Mouse (Mus musculus) heart, embryonic 15.5 days (tissue): ENCODE measurements at regions not wholly inside any gene's neighbourhood (a gene's known extent, or its start where the extent isn't known, plus 50 kb on each side); places are given as distances from the start of the nearest gene placed in this dataset.

ENCODE experiments used
- ATAC-seq: fragments of 200-750 bp; cut with Nextera tagmentation; replicated peaks from 2 replicates; pipeline ENCODE4 v1.8.0; 2017; ENCODE audit warnings: low read depth, moderate TSS enrichment; ENCODE audit not compliant: insufficient number of reproducible peaks, insufficient read depth, low FRiP score
- H3K27ac ChIP-seq: fragments of 300-500 bp; sonication (generic); 2 replicates; pipeline ENCODE4 v1.5.1; 2015; ENCODE audit warnings: mild to moderate bottlenecking, inconsistent platforms
- H3K27me3 ChIP-seq: fragments of 300-500 bp; sonication (generic); 2 replicates; pipeline ENCODE4 v1.6.1; 2015; ENCODE audit warnings: inconsistent platforms
- H3K36me3 ChIP-seq: fragments of 300-500 bp; sonication (generic); 2 replicates; pipeline ENCODE4 v1.6.1; 2015; ENCODE audit warnings: mild to moderate bottlenecking, inconsistent platforms
- H3K4me1 ChIP-seq: fragments of 300-500 bp; sonication (generic); replicated peaks from 2 replicates; pipeline ENCODE4 v1.6.1; 2015; ENCODE audit warnings: inconsistent platforms
- H3K4me2 ChIP-seq: fragments of 300-500 bp; sonication (generic); 2 replicates; pipeline ENCODE4 v1.6.1; 2015; ENCODE audit warnings: inconsistent platforms, mild to moderate bottlenecking, moderate library complexity
- H3K4me3 ChIP-seq: fragments of 300-500 bp; sonication (generic); 2 replicates; pipeline ENCODE4 v1.5.1; 2015; ENCODE audit warnings: mild to moderate bottlenecking, inconsistent platforms
- H3K9ac ChIP-seq: fragments of 300-500 bp; sonication (generic); 2 replicates; pipeline ENCODE4 v1.6.1; 2015; ENCODE audit warnings: mild to moderate bottlenecking, inconsistent platforms
- H3K9me3 ChIP-seq: fragments of 300-500 bp; sonication (generic); replicated peaks from 2 replicates; pipeline ENCODE4 v1.6.1; 2016; ENCODE audit warnings: inconsistent platforms
- WGBS: fragments of 180-500 bp; shearing (Covaris S2); methylation state at CpG from one replicate; pipeline ENCODE4 v1.1.7; 2015; ENCODE audit warnings: mixed read lengths; 5-methylcytosine and 5-hydroxymethylcytosine counted together

DNA sequence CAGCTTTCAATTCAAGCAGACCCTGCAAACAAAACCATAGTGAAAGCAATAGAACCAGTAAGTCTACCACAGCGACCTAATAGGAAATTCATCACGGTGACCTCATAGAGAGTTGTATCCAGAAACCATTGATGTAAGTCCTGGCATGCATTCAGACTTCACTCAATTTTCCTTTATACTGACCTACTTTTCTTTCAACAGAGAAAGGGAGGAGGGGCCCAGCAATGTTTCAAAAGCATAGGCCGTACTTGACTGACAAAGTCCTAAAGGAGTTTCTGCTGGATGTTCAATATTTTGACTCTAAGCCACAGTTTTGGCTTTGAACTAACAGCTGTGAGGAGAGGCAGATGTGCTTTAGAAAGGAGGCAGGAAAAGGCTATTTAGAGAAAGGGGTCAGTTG is 88.4 kb downstream of the AI593442 start:
- no peaks in the 10 kb centered on the region for H3K4me1 ChIP-seq
- H3K4me2 ChIP-seq = no peak overlapping the region
- H3K9me3 ChIP-seq = no peaks in the 10 kb centered on the region
- H3K4me3 ChIP-seq = no peak overlapping the region
- no peaks in the 10 kb centered on the region for H3K36me3 ChIP-seq
- H3K27me3 ChIP-seq = no peaks in the 10 kb centered on the region
- no peak overlapping the region for H3K27ac ChIP-seq
- ATAC-seq = no peak
- WGBS = 67% methylated on average over 3 of the region's 3 CpGs
- H3K9ac ChIP-seq = no peak overlapping the region

DNA sequence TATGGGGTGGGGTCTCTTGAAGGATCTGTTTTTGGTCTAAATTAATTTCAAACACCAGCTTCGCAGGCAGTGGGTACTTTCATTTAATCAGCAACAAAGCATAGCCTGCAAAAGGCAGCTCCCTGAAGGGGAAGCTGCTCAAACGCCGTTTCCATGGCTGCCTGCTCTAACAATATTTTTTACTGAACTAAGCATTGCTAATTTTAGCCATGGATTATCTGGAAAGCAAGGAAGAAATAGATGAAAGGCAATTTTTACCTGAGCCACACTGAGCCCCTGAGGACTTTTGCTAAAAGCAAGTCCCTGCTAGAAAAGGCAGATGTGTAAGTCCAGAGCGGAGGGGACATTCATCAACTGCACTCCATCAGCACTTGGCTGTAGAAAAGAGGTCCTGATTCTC is 105.5 kb downstream of the AI593442 start:
- 73% methylated on average over 4 of the region's 4 CpGs for WGBS
- no peak overlapping the region for H3K27ac ChIP-seq
- no peak overlapping the region for H3K4me2 ChIP-seq
- ATAC-seq = no peak
- H3K9me3 ChIP-seq = no peaks in the 10 kb centered on the region
- no peak overlapping the region for H3K9ac ChIP-seq
- H3K36me3 ChIP-seq = no peaks in the 10 kb centered on the region
- no peaks in the 10 kb centered on the region for H3K27me3 ChIP-seq
- H3K4me1 ChIP-seq = no peaks in the 10 kb centered on the region
- H3K4me3 ChIP-seq = no peak overlapping the region

DNA sequence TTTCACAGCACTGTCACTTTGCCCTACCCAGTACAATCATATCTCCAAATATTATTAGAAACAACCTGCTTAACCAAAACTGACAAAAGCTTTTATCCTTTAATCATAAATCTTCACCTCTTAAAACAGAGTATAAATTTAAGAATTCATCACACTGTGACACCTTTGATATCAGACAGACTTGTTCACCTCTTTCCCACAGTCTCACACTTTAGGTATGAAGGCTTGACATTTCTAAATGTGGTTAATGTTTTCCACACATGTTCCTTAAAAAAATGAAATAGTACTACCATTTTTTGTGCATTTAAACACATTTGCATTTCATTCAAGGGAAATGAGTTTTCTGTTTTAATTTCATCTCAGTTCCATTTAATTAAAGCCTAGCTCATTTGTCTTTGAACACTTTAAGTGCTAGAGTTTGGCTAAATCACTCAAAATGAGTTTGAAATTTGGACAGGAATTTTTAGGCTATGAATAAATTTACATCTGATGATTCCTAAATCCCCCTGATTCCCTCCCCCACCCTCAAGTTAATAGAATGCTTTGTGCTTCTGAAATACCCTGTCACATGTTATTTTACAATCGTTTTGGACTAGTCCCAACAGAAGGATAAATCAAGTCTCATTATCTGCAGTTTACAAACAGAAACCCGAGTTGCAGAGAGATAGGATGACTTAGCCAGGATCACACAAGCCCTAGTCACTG is 127.9 kb downstream of the AI593442 start:
- no peaks in the 10 kb centered on the region for H3K36me3 ChIP-seq
- no peak overlapping the region for H3K27ac ChIP-seq
- H3K4me1 ChIP-seq = no peaks in the 10 kb centered on the region
- no peak overlapping the region for H3K9ac ChIP-seq
- no peak for ATAC-seq
- 40% methylated on average over 2 of the region's 2 CpGs for WGBS
- H3K4me2 ChIP-seq = no peak overlapping the region
- H3K9me3 ChIP-seq = no peaks in the 10 kb centered on the region
- no peak overlapping the region for H3K4me3 ChIP-seq
- no peaks in the 10 kb centered on the region for H3K27me3 ChIP-seq

DNA sequence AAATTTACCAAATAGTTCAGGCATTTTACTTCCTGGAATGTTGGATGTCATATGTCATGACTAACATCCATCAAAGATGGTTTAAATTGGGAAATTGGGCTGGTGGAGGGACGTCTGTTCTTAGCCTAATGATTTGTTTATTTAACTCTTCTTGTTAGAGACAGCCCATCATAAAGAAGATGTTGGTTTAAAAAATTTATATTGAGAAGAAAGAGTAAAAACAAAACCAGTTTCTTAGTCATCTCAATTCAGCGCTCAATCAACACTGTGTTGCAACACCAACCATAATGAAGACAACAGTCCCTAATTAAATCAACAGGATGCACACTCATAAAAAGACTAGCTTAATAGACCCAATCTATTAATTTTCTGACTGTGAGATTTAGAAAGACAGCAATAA is 133.5 kb downstream of the AI593442 start:
- H3K4me2 ChIP-seq = no peak overlapping the region
- WGBS = 65% methylated on average over 2 of the region's 2 CpGs
- H3K27ac ChIP-seq = no peak overlapping the region
- H3K4me3 ChIP-seq = no peak overlapping the region
- no peaks in the 10 kb centered on the region for H3K27me3 ChIP-seq
- no peaks in the 10 kb centered on the region for H3K4me1 ChIP-seq
- H3K9me3 ChIP-seq = no peaks in the 10 kb centered on the region
- no peak overlapping the region for H3K9ac ChIP-seq
- ATAC-seq = no peak
- H3K36me3 ChIP-seq = no peaks in the 10 kb centered on the region

DNA sequence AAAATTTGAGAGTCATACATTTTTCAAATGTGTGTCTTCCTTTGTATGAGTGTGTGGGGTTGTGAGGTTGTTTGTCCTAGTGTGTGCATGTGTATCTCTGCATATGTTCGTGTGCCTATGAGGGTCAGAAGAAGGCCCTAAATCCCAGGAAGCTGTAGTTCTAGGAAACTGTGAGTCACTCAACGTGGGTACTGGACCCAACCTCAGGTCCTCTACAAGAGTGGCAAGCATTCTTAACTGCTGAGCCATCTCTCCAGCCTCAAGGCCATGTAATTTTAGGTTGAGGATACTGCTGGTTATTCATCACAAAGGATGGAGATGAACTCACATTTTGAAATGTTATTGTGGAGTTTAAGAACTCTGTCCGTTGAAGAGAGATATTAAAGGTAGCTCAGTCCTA is 140.5 kb downstream of the AI593442 start:
- no peak overlapping the region for H3K4me2 ChIP-seq
- no peak overlapping the region for H3K9ac ChIP-seq
- H3K4me1 ChIP-seq = no peaks in the 10 kb centered on the region
- H3K27me3 ChIP-seq = no peaks in the 10 kb centered on the region
- H3K27ac ChIP-seq = no peak overlapping the region
- H3K9me3 ChIP-seq = no peaks in the 10 kb centered on the region
- WGBS = 72% methylated on average over 3 of the region's 3 CpGs
- no peak overlapping the region for H3K4me3 ChIP-seq
- H3K36me3 ChIP-seq = no peaks in the 10 kb centered on the region
- no peak for ATAC-seq

DNA sequence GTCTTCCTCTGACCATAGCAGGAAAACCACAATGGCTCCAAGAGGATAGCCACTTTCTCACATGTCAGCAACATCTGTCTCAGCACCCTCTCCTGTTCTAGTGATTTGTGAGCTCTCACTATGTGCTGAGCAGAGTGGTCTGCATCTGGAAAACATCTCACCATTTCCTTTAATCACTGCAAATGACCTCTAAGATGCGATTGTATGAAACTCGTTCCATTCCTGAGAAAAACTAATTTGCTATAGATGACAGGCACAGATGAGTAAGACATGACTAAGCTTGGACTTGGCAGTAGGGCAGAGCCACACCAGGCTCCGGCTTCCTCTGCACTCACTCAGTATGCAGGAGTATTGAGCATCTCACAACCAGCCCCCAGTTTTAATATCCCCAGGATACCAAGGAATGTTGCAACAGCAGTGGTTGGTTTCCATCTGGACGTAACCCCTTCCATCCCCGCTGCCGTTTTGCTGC is 150.1 kb downstream of the AI593442 start:
- Histone ChIP-seq H3K4me3 (no peak overlapping the region), H3K36me3 (no peaks in the 10 kb centered on the region), H3K27ac (no peak overlapping the region), H3K4me2 (no peak overlapping the region), H3K9me3 (no peaks in the 10 kb centered on the region), H3K27me3 (no peaks in the 10 kb centered on the region), H3K4me1 (no peaks in the 10 kb centered on the region), H3K9ac (no peak overlapping the region)
- no peak for ATAC-seq
- 72% methylated on average over 6 of the region's 6 CpGs for WGBS

DNA sequence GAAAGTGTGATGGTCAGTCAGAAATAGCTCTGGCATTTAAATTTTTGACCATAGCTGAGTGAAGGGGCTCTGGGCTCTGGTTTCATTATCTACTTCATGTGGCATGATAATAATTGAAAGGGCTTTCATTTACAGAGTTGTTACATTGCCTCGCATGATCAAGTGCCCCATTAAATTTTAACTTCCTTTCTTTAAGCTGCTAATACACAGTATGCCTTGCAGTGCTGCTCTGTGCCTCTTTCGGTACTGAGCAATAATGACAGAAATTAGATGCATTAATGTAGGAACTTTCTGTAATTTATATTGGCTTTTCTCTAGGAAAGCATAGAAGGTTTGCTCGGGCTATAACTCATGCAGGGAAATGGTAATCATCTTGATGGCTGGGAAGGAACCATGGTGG is 179.1 kb downstream of the AI593442 start:
- ATAC-seq = no peak
- H3K27ac ChIP-seq = no peak overlapping the region
- 75% methylated on average over 3 of the region's 3 CpGs for WGBS
- no peak overlapping the region for H3K4me2 ChIP-seq
- no peak overlapping the region for H3K4me3 ChIP-seq
- no peaks in the 10 kb centered on the region for H3K27me3 ChIP-seq
- no peaks in the 10 kb centered on the region for H3K4me1 ChIP-seq
- no peak overlapping the region for H3K9ac ChIP-seq
- no peaks in the 10 kb centered on the region for H3K9me3 ChIP-seq
- H3K36me3 ChIP-seq = no peaks in the 10 kb centered on the region

DNA sequence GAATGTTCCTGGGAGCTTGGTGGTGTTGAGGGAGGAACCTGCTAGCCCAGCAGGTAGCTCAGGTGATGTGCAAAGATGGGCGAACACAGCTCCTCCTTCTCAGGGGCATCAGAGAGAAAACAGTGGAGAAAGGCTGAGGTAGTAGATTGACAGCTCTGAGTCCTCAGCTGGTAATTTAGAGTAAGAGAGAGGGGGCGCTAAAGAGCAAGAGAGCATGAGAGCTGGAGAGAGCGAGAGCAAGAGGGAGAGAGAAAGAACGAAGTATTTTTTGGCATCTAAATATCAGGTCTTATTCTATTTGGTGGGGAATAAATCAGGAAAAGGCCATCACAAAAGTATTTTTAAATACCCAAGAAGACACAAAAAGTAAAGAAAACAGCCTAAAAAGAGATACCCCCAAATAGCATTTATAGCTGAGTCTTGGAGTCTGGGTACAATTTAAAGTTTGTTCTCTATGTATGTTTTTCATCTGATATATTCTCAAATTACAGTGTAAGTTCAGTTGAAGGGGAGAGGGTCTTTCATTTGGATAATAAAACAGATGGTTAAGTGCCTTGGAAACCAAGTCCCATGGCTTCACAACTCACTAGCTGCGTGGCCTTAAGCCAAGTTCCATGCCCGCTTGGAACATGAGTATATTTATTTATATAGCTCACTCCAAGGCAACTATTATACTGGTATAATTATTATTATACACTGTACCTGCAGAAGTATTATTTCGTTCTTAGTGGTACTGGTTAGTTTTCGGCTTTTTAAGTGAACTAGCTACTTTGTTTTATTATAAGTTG is 183.9 kb downstream of the AI593442 start:
- 55% methylated on average over 8 of the region's 8 CpGs for WGBS
- H3K9me3 ChIP-seq = no peaks in the 10 kb centered on the region
- H3K9ac ChIP-seq = no peak overlapping the region
- no peak for ATAC-seq
- no peaks in the 10 kb centered on the region for H3K36me3 ChIP-seq
- no peaks in the 10 kb centered on the region for H3K27me3 ChIP-seq
- no peak overlapping the region for H3K4me2 ChIP-seq
- no peaks in the 10 kb centered on the region for H3K4me1 ChIP-seq
- H3K4me3 ChIP-seq = no peak overlapping the region
- H3K27ac ChIP-seq = no peak overlapping the region

DNA sequence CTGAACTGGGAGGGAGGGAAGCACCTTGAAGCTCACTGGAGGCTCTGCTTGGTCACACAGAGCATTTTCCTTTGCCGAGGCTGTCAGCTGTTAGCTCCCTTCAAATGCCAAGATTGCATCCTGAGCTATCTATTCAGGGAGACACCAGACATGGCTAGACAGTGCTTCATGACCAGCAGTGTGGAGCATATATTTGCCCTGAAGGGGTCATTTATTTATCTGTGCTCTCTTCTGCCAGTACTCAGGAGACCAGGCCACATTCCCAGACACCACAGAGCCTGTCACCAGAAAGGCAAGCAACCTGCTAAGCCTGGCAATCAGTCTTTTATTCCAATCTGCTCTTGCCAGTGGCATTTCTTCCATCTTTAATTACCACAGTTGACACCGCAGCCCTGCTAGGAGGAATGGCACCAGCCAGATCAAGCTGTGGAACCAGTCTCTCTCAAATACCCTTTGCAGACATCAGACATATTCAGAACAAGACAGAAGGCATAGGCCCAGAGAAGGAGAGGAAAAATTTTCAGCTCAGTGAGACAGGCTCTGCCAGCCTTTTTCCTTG is 186.6 kb downstream of the AI593442 start:
- ATAC-seq = no peak
- Histone ChIP-seq H3K9ac (no peak overlapping the region), H3K4me3 (no peak overlapping the region), H3K4me2 (no peak overlapping the region), H3K4me1 (no peaks in the 10 kb centered on the region), H3K27me3 (no peaks in the 10 kb centered on the region), H3K27ac (no peak overlapping the region), H3K36me3 (no peaks in the 10 kb centered on the region), H3K9me3 (no peaks in the 10 kb centered on the region)
- WGBS = 50% methylated on average over 2 of the region's 2 CpGs

DNA sequence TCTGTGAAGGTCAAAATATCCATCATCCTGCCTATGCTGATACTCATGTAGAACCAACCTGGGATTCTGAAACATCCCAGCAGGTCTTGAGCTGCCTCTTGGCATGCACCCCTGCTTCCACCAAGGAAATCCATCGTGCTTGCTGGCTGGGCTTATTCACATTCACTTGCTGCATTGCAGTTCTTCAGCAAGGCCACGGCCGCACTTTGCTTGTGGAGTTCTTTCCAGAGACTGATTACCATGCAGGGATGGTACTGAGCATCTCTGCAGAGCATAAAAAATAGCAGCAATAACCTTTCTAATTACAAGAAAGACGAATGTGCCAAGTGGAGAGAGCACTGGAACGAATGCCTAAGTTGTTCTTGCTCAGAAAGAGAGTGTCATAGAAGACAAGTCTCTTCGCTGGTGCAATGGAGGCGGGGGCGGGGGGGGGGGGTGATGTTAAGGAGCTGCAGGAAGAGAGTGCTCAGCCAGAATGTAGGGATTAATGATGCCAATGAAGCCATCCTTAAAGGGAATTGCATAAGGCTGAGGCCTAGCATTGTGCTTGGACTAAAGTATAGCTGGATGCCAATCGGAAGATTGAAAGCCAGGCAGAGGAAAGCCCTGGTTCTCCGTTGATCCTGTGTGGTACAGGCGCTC is 205.9 kb downstream of the AI593442 start:
- no peaks in the 10 kb centered on the region for H3K36me3 ChIP-seq
- 76% methylated on average over 11 of the region's 11 CpGs for WGBS
- no peak overlapping the region for H3K4me2 ChIP-seq
- no peak overlapping the region for H3K4me3 ChIP-seq
- ATAC-seq = no peak
- H3K27ac ChIP-seq = no peak overlapping the region
- H3K4me1 ChIP-seq = no peaks in the 10 kb centered on the region
- no peaks in the 10 kb centered on the region for H3K27me3 ChIP-seq
- H3K9me3 ChIP-seq = no peaks in the 10 kb centered on the region
- no peak overlapping the region for H3K9ac ChIP-seq

DNA sequence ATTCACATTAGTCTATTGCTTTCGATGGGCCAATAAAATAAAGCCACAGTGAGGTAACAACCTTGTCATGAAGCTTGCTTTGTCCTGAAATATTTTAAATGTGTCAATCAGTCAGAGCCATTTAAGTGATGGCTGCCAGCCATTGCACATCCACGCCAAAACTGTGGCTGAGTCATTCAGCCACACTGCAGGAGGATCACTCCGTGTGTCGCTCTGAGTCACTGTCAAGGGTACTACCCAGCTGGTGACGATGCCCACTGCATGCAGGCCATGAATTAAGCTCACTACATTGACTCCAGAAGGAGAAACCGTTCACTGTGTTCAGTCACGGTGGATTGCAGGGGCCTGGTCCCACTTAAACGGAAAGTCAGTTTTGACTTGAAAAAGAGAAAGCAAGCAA is 206.7 kb downstream of the AI593442 start:
- ATAC-seq = no peak
- H3K9ac ChIP-seq = no peak overlapping the region
- no peak overlapping the region for H3K27ac ChIP-seq
- no peaks in the 10 kb centered on the region for H3K27me3 ChIP-seq
- H3K9me3 ChIP-seq = no peaks in the 10 kb centered on the region
- no peaks in the 10 kb centered on the region for H3K4me1 ChIP-seq
- H3K4me3 ChIP-seq = no peak overlapping the region
- H3K4me2 ChIP-seq = no peak overlapping the region
- 83% methylated on average over 8 of the region's 8 CpGs for WGBS
- H3K36me3 ChIP-seq = no peaks in the 10 kb centered on the region
